Mouse (Mus musculus) brain, embryonic 14.5 days (tissue): ENCODE measurements around the gene Pitpnm2.

Experiments
- CTCF ChIP-seq: fragments of 200-500 bp; IDR thresholded peaks from 2 replicates; pipeline ENCODE4 v1.5.1; 2012; ENCODE audit warnings: inconsistent platforms, mild to moderate bottlenecking, moderate library complexity, borderline replicate concordance; ENCODE audit not compliant: insufficient read depth, insufficient read length; ENCODE audit errors: extremely low read depth
- POLR2A ChIP-seq: fragments of 200-500 bp; IDR thresholded peaks from 2 replicates; pipeline ENCODE4 v1.6.1; 2012; ENCODE audit warnings: mild to moderate bottlenecking, inconsistent platforms, borderline replicate concordance; ENCODE audit not compliant: poor library complexity, insufficient read depth, insufficient read length, severe bottlenecking; ENCODE audit errors: extremely low read depth

DNA sequence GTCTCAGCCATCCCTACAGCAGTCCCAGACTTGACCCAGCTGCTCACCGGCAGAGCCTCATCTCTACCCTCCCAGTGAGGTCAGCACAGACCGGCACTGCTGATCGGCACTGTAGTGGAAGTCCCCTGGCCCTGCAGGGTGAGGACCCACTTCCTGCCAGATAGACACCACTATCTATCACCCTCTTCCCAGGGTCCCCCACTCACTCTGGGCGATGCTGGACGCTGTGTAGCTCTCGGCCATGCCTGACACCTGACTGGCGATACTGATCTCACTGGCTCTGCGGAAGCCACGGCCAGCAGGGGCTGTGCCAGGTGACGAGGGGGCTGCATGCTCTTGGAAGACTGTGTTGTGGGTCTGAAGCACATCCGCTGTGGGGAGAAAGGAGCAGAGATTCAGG lies 124.5 kb downstream of the Pitpnm2 start:
- TF ChIP-seq CTCF (no peak), POLR2A (no peak)
